Mouse (Mus musculus) kidney, embryonic 14.5 days (tissue): ENCODE results near the gene Cdh13. TPM values are rescaled to one million over a fixed set of nuclear protein-coding genes. Genes with fewer than 3 reads are reported as not detected.

Source experiments
- ATAC-seq: fragments of 200-750 bp; cut with Nextera tagmentation; 2 replicates; pipeline ENCODE4 v1.8.0; 2017; ENCODE audit warnings: moderate number of reproducible peaks, mild to moderate bottlenecking, moderate TSS enrichment, moderate library complexity; ENCODE audit not compliant: low FRiP score, low TSS enrichment
- H3K27ac ChIP-seq: fragments of 300-500 bp; sonication (generic); 2 replicates; pipeline ENCODE4 v1.5.1; 2014; ENCODE audit warnings: low read depth, mild to moderate bottlenecking, low read length, moderate library complexity, mixed read lengths
- H3K27me3 ChIP-seq: fragments of 300-500 bp; sonication (generic); 2 replicates; pipeline ENCODE4 v1.6.1; 2014; ENCODE audit warnings: mild to moderate bottlenecking, low read length; ENCODE audit not compliant: control insufficient read depth, insufficient read depth
- H3K36me3 ChIP-seq: fragments of 300-500 bp; sonication (generic); 2 replicates; pipeline ENCODE4 v1.6.1; 2014; ENCODE audit warnings: low read length, mixed read lengths; ENCODE audit not compliant: control insufficient read depth, insufficient read depth
- H3K4me1 ChIP-seq: fragments of 300-500 bp; sonication (generic); 2 replicates; pipeline ENCODE4 v1.6.1; 2014; ENCODE audit warnings: low read length, mixed read lengths; ENCODE audit not compliant: control insufficient read depth, insufficient read depth
- H3K4me2 ChIP-seq: fragments of 300-500 bp; sonication (generic); replicated peaks from 2 replicates; pipeline ENCODE4 v1.6.1; 2014; ENCODE audit warnings: low read depth, mild to moderate bottlenecking, low read length
- H3K4me3 ChIP-seq: fragments of 300-500 bp; sonication (generic); 2 replicates; pipeline ENCODE4 v1.5.1; 2014; ENCODE audit warnings: mild to moderate bottlenecking, low read length
- H3K9ac ChIP-seq: fragments of 300-500 bp; sonication (generic); 2 replicates; pipeline ENCODE4 v1.6.1; 2014; ENCODE audit warnings: low read depth, mild to moderate bottlenecking, low read length, moderate library complexity
- H3K9me3 ChIP-seq: fragments of 300-500 bp; sonication (generic); 2 replicates; pipeline ENCODE4 v1.6.1; 2016; ENCODE audit warnings: low read length; ENCODE audit not compliant: control insufficient read depth
- WGBS: fragments of 180-500 bp; shearing (Covaris S2); extraction: QIAGEN DNeasy Blood & Tissue Kit; methylation state at CpG from one replicate; pipeline ENCODE4 v1.1.7; 2014; 5-methylcytosine and 5-hydroxymethylcytosine counted together
- polyA plus RNA-seq: library from polyadenylated mRNA; unstranded; fragments of >200 nt; fragmentation: Nextera tagmentation; extraction: Ambion mirVana; gene quantifications from 2 replicates; pipeline ENCODE4 v1.2.1, GENCODE M21; 2014

The Cdh13 gene
- 2.4 and 3.1 TPM in 2 replicates for polyA plus RNA-seq

- Histone ChIP-seq H3K36me3 (no peaks in the 10 kb centered on the region), H3K9me3 (no peaks in the 10 kb centered on the region), H3K27ac (no peak within 1 kb of the TSS), H3K4me3 (peak within 1 kb of the TSS; percentile 47), H3K27me3 (peaks cover 17% of the 10 kb centered on the region), H3K4me2 (peak within 1 kb of the TSS; percentile 90), H3K9ac (peak within 1 kb of the TSS; percentile 59), H3K4me1 (no peaks in the 10 kb centered on the region)
- peak; percentile 36; the same call in 1 of the 2 replicates for ATAC-seq
- under 1% methylated on average over 33 of the region's 33 CpGs for WGBS
These were observed at the start of gene Cdh13 for GRCm38 (mm10) chr8:118283600-118284111. Cdh13 (plus strand) TSS chr8:118283733.

GRCm38 (mm10) chr8:118235626-118236025, 47.9 kb upstream of the Cdh13 start:
- 67% methylated on average over 7 of the region's 7 CpGs for WGBS
- Histone ChIP-seq H3K4me3 (no peak overlapping the region), H3K4me1 (no peaks in the 10 kb centered on the region), H3K27ac (no peak overlapping the region), H3K36me3 (no peaks in the 10 kb centered on the region), H3K4me2 (no peak overlapping the region), H3K27me3 (no peaks in the 10 kb centered on the region), H3K9me3 (no peaks in the 10 kb centered on the region), H3K9ac (no peak overlapping the region)
- ATAC-seq: no peak

- ATAC-seq: no peak
- H3K4me2 ChIP-seq: no peak overlapping the region
- no peaks in the 10 kb centered on the region for H3K4me1 ChIP-seq
- H3K27ac ChIP-seq: no peak overlapping the region
- no peaks in the 10 kb centered on the region for H3K36me3 ChIP-seq
- no peaks in the 10 kb centered on the region for H3K9me3 ChIP-seq
- H3K27me3 ChIP-seq: no peaks in the 10 kb centered on the region
- no peak overlapping the region for H3K4me3 ChIP-seq
- no peak overlapping the region for H3K9ac ChIP-seq
- 70% methylated on average over 11 of the region's 11 CpGs for WGBS
These were observed 46.3 kb upstream of the Cdh13 start for GRCm38 (mm10) chr8:118237150-118237620.

- no peak overlapping the region for H3K9ac ChIP-seq
- no peak for ATAC-seq
- H3K4me1 ChIP-seq: no peaks in the 10 kb centered on the region
- H3K9me3 ChIP-seq: no peaks in the 10 kb centered on the region
- no peak overlapping the region for H3K4me2 ChIP-seq
- no peaks in the 10 kb centered on the region for H3K36me3 ChIP-seq
- H3K27ac ChIP-seq: no peak overlapping the region
- no peaks in the 10 kb centered on the region for H3K27me3 ChIP-seq
- 61% methylated on average over 5 of the region's 5 CpGs for WGBS
- no peak overlapping the region for H3K4me3 ChIP-seq
These were observed 45.4 kb upstream of the Cdh13 start for GRCm38 (mm10) chr8:118238156-118238555.

GRCm38 (mm10) chr8:118239186-118239585, 44.3 kb upstream of the Cdh13 start:
- H3K27me3 ChIP-seq: no peaks in the 10 kb centered on the region
- no peak overlapping the region for H3K27ac ChIP-seq
- no peaks in the 10 kb centered on the region for H3K36me3 ChIP-seq
- H3K4me1 ChIP-seq: no peaks in the 10 kb centered on the region
- H3K4me2 ChIP-seq: no peak overlapping the region
- no peak overlapping the region for H3K9ac ChIP-seq
- no peak for ATAC-seq
- no peaks in the 10 kb centered on the region for H3K9me3 ChIP-seq
- 77% methylated on average over 1 of the region's 1 CpGs for WGBS
- no peak overlapping the region for H3K4me3 ChIP-seq

- H3K36me3 ChIP-seq: no peaks in the 10 kb centered on the region
- H3K9me3 ChIP-seq: no peaks in the 10 kb centered on the region
- H3K9ac ChIP-seq: no peak overlapping the region
- H3K27me3 ChIP-seq: no peaks in the 10 kb centered on the region
- WGBS: 78% methylated on average over 5 of the region's 5 CpGs
- no peak overlapping the region for H3K27ac ChIP-seq
- no peak for ATAC-seq
- no peaks in the 10 kb centered on the region for H3K4me1 ChIP-seq
- no peak overlapping the region for H3K4me3 ChIP-seq
- H3K4me2 ChIP-seq: no peak overlapping the region
These were observed 34.2 kb upstream of the Cdh13 start for GRCm38 (mm10) chr8:118249319-118249718.

- Histone ChIP-seq H3K9ac (no peak overlapping the region), H3K9me3 (no peaks in the 10 kb centered on the region), H3K36me3 (no peaks in the 10 kb centered on the region), H3K4me2 (no peak overlapping the region), H3K4me3 (no peak overlapping the region), H3K27ac (no peak overlapping the region), H3K4me1 (no peaks in the 10 kb centered on the region), H3K27me3 (no peaks in the 10 kb centered on the region)
- WGBS: 83% methylated on average over 7 of the region's 7 CpGs
- no peak for ATAC-seq
These were observed 33.6 kb upstream of the Cdh13 start for GRCm38 (mm10) chr8:118249923-118250322.

- 75% methylated on average over 4 of the region's 4 CpGs for WGBS
- H3K4me3 ChIP-seq: no peak overlapping the region
- no peak for ATAC-seq
- H3K4me2 ChIP-seq: no peak overlapping the region
- no peak overlapping the region for H3K9ac ChIP-seq
- no peaks in the 10 kb centered on the region for H3K4me1 ChIP-seq
- no peaks in the 10 kb centered on the region for H3K27me3 ChIP-seq
- no peaks in the 10 kb centered on the region for H3K9me3 ChIP-seq
- H3K27ac ChIP-seq: no peak overlapping the region
- H3K36me3 ChIP-seq: no peaks in the 10 kb centered on the region
These were observed 20.4 kb upstream of the Cdh13 start for GRCm38 (mm10) chr8:118263117-118263516.

- no peak for ATAC-seq
- H3K4me2 ChIP-seq: no peak overlapping the region
- no peaks in the 10 kb centered on the region for H3K27me3 ChIP-seq
- no peaks in the 10 kb centered on the region for H3K36me3 ChIP-seq
- H3K4me3 ChIP-seq: no peak overlapping the region
- no peak overlapping the region for H3K27ac ChIP-seq
- WGBS: 36% methylated on average over 7 of the region's 7 CpGs
- no peak overlapping the region for H3K9ac ChIP-seq
- H3K9me3 ChIP-seq: no peaks in the 10 kb centered on the region
- H3K4me1 ChIP-seq: 0 out of 2 replicates have a peak, but pooled peaks cover 4% of the 10 kb centered on the region
These were observed 12.7 kb upstream of the Cdh13 start for GRCm38 (mm10) chr8:118270751-118271402.
